Mouse (Mus musculus) CH12.LX (cell line): ENCODE measurements at regions not wholly inside any gene's neighbourhood (a gene's known extent, or its start where the extent isn't known, plus 50 kb on each side); places are given as distances from the start of the nearest gene placed in this dataset.

Experiments used
- CTCF ChIP-seq, 2 experiments: IDR thresholded peaks in 1 of 2; conservative IDR thresholded peaks in 1 of 2; 2 replicates each; pipeline ENCODE4 v1.5.1; 2011 to 2012; ENCODE audit warnings: low read depth in 2 of 2, low read length in 2 of 2, improper control_type of control experiment in 1 of 2, inconsistent platforms in 1 of 2, mild to moderate bottlenecking in 1 of 2, moderate library complexity in 1 of 2
- ZMIZ1 ChIP-seq: IDR thresholded peaks from 2 replicates; pipeline ENCODE4 v1.6.1; 2012; ENCODE audit warnings: low read depth, mild to moderate bottlenecking, inconsistent platforms, low read length, improper control_type of control experiment

DNA sequence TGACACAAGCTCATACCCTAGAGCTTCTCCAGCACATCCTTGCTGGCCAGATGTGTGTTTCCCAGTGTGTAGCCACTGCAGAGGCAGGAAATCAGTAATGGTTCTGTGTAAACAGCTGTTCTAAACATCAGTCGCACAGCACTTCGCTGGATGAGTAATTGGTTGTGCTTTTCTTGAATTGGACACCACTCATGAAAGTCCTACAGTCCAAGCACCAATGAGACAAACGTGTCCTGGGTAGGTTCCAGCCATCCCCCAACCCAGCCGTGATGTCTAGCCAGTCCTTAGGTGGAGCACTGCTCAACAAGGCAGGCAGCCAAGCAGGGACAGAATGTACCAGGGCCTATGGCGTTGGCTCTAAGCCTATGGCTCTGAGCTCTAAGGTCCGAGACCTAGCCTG is 65.8 kb upstream of the 4930432M17Rik start:
- no peak for TF ChIP-seq ZMIZ1
- no peak for TF ChIP-seq CTCF (conservative IDR thresholded peaks at IDR 0.05 in 1 of 2, IDR thresholded peaks at IDR 0.05 in 1 of 2; ENCODE audit: low read depth in 2 of 2, low read length in 2 of 2)
